Mouse (Mus musculus): Measurements from ENCODE around the gene Lce3e.
A peak's percentile ranks its signal among the peaks of the same experiment; 100 is the strongest.

Gene Lce3e

DNA sequence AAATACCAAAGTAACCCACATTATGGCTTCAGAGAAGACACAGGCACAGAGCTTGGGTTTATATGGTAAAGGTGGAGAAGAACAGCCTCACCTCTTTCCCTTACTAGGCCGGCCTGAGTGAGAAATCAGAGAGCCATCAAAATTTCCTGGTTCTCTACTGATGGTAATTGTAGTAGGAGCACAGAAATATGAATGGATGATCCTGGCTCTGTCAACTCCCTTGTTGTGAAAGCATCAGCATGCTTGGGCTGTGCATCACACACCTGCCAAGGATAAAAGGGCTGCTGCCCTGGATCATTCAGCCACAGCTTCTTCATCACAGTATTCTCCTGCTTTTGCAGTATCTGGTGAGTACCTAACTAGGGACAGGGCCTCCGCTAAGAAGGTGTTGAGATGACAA, at the start of gene Lce3e:
TSS of gene Lce3e (plus strand) at position 301 of the 400 bp plus-strand sequence.
- DNase-seq = no peak

DNA sequence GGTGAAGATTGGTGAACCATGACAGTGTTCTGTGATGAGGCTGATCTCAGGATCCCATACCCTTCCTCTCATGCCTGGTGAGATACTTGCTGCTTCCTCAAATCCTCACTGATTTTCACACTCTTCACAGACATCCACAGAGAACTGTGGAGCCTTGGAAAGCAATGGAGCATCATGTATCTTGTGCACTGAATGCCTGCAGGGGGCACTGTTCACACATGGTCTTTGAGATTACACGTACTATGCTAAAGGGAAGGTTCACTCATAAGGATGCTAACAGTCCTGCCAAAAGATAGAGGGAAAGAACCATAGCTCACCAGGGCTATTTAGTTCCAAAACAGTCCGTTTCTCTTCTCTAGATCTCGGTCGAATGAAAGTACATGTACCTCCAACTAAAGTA, 46.5 kb upstream of the Lce3e start:
- peak; percentile 31 for DNase-seq

DNA sequence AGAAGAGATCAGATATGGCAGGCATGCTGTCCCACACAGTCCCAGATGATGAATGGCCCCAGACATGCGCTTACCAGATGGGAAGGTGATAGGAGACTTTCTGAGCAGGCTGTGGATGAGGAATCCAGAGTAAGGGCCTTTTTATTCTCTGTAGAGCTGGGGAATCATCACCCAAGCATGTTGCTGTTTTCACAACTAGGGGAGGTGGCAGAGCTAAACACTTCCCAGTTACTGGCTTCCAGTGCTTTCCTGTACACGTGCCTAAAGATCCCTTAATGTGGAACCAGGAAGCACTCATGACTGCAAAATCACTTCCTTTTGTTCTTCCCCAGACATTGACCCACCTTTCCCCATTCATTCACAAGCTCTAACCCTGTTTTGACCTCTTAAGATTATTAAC, 40.7 kb upstream of the Lce3e start, which contains the start of gene Lce3a:
TSS of gene Lce3a (minus strand) at position 101 of the 400 bp plus-strand sequence.
- no peak for DNase-seq

DNA sequence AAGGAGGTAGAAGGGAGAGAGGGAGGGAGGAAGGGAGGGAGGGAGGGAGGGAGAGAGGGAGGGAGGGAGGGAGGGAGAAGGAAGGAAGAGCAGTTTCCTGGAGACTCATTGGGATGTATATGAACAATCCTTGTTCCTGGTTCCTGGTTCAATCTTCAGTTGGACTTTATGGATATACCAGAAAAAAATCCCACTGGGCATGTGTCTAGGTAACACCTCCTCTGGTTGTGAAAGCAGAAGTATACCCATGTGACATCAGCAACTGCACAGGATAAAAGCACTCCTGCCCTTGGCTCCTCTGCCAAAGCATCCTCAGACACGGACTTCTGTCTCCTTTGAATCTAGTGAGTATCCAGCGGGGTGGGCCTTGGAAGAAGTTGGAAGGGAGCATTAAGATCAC, 34.2 kb upstream of the Lce3e start, which contains the start of gene Lce3b:
TSS of gene Lce3b (plus strand) at position 301 of the 400 bp plus-strand sequence.
- DNase-seq = no peak

DNA sequence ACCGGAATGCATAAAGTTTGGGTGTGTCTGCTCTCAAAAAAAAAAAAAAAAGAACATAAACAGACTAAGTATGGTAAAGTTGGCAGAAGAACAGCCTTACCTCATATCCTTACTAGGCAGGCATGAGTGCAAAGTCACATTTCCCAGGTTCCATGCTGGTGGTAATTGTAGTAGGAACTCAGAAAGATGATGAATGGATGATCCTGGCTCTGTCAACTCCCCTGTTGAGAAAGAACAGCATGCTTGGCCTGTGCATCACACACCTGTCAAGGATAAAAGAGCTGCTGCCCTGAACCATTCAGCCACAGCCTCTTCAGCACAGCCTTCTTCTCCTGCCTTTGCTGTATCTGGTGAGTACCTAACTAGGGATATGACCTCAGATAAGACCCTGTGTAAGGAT, 22.7 kb upstream of the Lce3e start, which contains the start of gene Lce3c:
TSS of gene Lce3c (plus strand) at position 301 of the 400 bp plus-strand sequence.
- DNase-seq = no peak

DNA sequence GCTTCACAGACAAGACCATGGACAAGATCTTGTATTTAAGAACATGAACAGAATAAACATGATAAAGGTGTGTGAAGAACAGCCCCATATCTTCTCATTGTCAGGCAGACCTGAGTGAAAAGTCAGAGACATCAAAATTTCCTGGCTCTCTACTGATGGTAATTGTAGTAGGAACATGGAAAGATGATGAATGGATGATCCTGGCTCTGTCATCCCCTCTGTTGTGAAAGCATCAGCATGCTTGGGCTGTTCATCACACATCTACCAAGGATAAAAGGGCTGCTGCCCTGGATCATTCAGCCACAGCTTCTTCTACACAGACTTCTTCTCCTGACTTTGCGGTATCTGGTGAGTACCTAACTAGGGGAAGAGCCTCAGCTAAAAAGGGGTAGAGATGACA, 9.8 kb upstream of the Lce3e start, which contains the start of gene Lce3d:
TSS of gene Lce3d (plus strand) at position 301 of the 400 bp plus-strand sequence.
- DNase-seq = no peak

DNA sequence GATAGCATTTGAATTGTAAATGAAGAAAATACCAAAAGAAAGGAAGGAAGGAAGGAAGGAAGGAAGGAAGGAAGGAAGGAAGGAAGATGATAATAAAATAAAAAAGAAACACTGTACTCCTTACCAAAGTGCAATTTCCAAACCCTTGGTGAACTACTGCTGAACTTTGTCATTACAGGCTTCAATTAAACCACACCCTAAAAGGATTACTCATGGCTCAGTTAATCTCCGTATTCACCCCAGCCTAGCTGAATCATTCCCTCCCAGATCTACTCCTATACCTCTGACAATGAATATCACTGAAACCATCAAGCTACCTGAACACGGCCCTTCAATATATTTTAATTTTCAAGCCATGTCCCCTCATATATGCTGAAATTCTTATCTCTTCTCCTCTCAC, 11.6 kb downstream of the Lce3e start:
- DNase-seq = no peak

DNA sequence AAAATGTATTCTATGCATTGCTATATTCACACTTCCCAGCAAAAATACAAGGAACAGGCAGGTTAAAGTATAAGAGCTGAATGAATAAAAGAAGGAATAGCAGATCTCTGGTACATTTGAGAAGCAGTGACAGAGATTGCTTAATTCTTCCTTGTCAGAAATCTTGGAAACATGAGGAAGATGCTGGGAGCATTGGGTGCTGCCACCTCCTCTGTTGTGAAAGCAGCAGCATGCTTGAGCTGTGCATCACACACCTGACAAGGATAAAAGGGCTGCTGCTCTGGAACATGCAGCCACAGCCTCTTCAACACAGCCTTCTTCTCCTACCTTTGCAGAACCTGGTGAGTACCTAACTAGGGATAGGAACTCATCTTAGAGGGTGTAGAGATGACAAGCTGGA, 25.1 kb downstream of the Lce3e start, which contains the start of gene Lce3f:
TSS of gene Lce3f (plus strand) at position 301 of the 400 bp plus-strand sequence.
- DNase-seq = no peak

DNA sequence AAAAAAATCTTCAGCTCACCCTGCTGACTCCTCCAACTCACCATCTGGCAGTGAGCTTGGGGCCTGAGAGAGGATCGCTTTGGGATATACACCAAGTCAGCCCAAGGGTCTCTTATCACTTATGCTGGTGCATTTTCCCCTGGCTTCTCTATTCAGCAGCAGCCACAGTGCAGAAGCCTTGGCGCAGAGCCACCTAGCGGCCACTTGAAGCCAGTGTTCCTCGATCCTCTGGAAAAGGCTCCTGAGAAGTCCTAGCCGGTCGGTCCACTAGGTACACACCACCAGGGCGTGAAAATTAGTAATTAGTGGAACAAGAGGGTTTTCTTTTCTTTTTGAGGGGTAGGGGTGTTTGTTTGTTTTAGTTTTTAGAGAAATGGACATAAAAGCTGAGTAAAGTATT, 31.8 kb downstream of the Lce3e start:
- DNase-seq = peak; percentile 87

DNA sequence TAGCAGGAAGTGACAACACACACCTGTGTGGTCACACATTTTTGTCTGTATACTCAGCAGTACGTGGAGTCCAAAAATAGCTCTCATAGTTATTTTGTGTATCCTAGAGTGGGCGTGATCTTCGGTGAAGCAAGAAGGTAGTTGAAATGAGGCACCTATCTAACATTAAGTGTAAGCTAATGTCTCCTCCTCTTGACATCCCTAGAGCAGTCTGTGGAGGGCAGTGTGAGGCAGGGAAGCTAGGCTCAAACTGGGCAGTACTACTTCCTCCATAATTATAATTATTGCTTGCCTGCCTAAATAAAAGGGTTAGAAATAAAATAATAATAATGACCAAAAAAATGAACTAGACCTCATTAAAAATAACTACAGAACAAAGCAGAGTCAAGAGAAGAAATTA, 33.8 kb downstream of the Lce3e start:
- no peak for DNase-seq

DNA sequence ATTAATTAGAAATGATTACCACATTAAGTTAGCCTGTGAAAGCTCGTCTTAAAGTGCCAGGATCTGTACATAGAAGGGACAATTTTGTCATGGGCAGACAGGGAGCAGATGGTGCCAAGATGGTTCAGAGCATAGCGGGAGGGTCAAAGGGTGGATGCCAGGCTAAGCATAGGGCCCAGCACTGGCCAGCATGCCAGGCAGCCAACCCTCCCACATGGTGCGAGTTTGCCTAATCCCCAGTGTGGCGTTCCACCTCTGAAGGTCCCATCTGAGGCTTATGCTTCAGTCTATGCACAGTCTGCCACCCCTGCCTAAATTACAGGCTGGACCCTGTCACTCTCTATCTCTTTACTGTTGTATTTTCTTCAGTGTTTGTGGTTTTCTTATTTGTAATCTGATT, 36.0 kb downstream of the Lce3e start:
- DNase-seq = no peak

DNA sequence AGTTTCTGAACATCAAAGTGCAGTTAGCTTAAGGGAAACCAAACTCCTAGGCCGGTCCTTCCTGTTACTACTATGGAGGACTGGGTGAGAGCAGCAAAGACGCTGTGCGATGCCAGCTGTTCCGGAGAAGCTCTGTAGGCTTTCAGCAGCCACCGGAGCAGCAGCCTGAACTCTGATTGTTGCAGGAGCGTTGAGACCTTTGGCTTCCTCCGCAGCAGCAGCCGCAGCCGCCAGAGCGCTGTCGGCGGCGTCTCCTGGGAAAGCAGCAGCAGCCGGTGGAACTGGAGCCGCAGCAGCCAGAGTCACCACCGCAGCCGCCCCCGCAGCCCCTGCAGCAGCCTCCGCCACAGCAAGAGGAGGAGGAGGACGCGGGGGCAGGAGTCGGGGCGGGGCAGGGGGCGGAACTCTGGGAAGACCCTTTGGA, 47.5 kb downstream of the Lce3e start:
- peak; percentile 43 for DNase-seq

DNA sequence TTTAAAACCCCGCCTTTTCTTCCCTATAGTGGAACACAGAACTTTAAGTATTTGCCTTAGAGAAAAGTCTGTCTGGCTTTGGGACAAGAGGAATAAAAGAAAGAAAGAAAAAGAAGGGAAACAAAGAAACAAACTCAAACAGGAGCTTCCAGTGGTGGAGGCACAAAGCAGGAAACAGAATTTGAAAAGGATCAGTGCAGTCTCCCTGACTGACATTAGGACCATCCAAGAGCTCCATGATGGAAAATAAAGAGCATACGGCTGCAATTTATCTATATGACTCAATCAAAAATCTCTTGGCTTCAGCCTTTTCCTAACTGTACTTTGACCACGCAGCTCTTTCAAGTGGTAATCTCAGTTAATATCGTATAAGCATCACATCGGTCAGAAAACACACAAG, 48.0 kb downstream of the Lce3e start:
- no peak for DNase-seq

DNA sequence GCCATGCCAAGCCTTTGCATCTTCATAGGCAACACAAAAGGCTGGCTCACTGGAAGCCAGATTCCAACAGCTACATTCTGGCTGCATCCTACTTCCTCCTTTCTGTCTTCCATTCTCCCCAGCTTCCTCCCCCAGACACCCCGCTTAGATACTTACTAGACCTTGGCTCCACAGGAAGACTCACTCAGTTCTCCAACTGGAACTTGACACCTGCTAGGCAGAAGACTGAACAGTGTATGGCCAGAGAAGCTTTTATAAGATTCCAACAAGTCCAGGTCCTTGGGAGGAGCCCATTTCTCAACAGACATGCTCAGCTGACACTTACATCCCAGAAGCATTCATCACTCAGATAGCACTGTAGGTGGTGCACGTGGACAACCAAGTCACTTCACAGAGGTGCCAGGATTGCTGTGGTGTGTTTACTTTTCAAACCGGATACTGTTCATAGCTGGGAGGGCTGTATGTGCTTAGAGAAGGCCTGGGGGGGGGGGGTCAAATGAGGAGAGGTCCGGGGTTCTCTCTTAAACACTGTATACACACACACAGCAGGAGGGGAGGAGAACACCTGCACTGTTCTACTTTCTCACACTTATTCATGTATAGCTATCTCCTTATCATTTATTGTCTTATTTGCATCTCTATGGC, 48.7 kb downstream of the Lce3e start, which contains the start of gene Crct1:
TSS of gene Crct1 (minus strand) at position 228 of the 645 bp plus-strand sequence.
- DNase-seq = no peak

Data from right cerebral cortex, postnatal 14 days (tissue).